Mouse (Mus musculus) intestine, embryonic 14.5 days (tissue): ENCODE measurements around the gene Atn1. TPM values are rescaled to one million over a fixed set of nuclear protein-coding genes. Genes with fewer than 3 reads are reported as not detected.

Experiments used
- ATAC-seq: fragments of 200-750 bp; cut with Nextera tagmentation; replicated peaks from 2 replicates; pipeline ENCODE4 v1.8.0; 2017; ENCODE audit warnings: low read depth, moderate number of reproducible peaks, moderate TSS enrichment, moderate library complexity; ENCODE audit not compliant: low FRiP score, low TSS enrichment
- DNase-seq: peaks from one replicate; pipeline ENCODE4 v3.0.0-alpha.2; 2018; ENCODE audit warnings: low spot score
- H3K27ac ChIP-seq: fragments of 300-500 bp; sonication (generic); 2 replicates; pipeline ENCODE4 v1.5.1; 2014; ENCODE audit warnings: low read depth, mild to moderate bottlenecking, control low read depth
- H3K27me3 ChIP-seq: fragments of 300-500 bp; sonication (generic); replicated peaks from 2 replicates; pipeline ENCODE4 v1.6.1; 2014; ENCODE audit warnings: low read length, control low read depth; ENCODE audit not compliant: control insufficient read depth, insufficient read depth
- H3K36me3 ChIP-seq: fragments of 300-500 bp; sonication (generic); 2 replicates; pipeline ENCODE4 v1.6.1; 2014; ENCODE audit warnings: low read length, control low read depth; ENCODE audit not compliant: control insufficient read depth, insufficient read depth
- H3K4me1 ChIP-seq: fragments of 300-500 bp; sonication (generic); replicated peaks from 2 replicates; pipeline ENCODE4 v1.6.1; 2014; ENCODE audit warnings: low read length, control low read depth, mixed read lengths; ENCODE audit not compliant: control insufficient read depth, insufficient read depth
- H3K4me2 ChIP-seq: fragments of 300-500 bp; sonication (generic); 2 replicates; pipeline ENCODE4 v1.6.1; 2014; ENCODE audit warnings: low read length
- H3K4me3 ChIP-seq: fragments of 300-500 bp; sonication (generic); 2 replicates; pipeline ENCODE4 v1.5.1; 2014; ENCODE audit warnings: low read depth, low read length, control low read depth, mixed read lengths
- H3K9ac ChIP-seq: fragments of 300-500 bp; sonication (generic); 2 replicates; pipeline ENCODE4 v1.6.1; 2014; ENCODE audit warnings: mild to moderate bottlenecking, low read length
- H3K9me3 ChIP-seq: fragments of 300-500 bp; sonication (generic); 2 replicates; pipeline ENCODE4 v1.6.1; 2016; ENCODE audit warnings: low read length, control low read depth; ENCODE audit not compliant: control insufficient read depth
- WGBS: fragments of 180-500 bp; shearing (Covaris S2); extraction: QIAGEN DNeasy Blood & Tissue Kit; methylation state at CpG from one replicate; pipeline ENCODE4 v1.1.7; 2014; 5-methylcytosine and 5-hydroxymethylcytosine counted together
- polyA plus RNA-seq: library from polyadenylated mRNA; unstranded; fragments of >200 nt; fragmentation: Nextera tagmentation; extraction: Ambion mirVana; gene quantifications from 2 replicates; pipeline ENCODE4 v1.2.1, GENCODE M21; 2014

Gene Atn1
- polyA plus RNA-seq, 1 experiment from 2014 or later: 12.1 TPM

GRCm38 (mm10) chr6:124759259-124759658 is 2.9 kb upstream of the Atn1 start:
- H3K4me3 ChIP-seq: no peak overlapping the region
- WGBS: under 1% methylated on average over 5 of the region's 5 CpGs

GRCm38 (mm10) chr6:124758849-124759232 is 2.5 kb upstream of the Atn1 start:
- H3K4me1 ChIP-seq: peaks cover 34% of the 10 kb centered on the region
- peak overlapping the region; percentile 95 for H3K27ac ChIP-seq
- no peaks in the 10 kb centered on the region for H3K36me3 ChIP-seq
- peak overlapping the region; percentile 70 for H3K4me2 ChIP-seq
- H3K9ac ChIP-seq: peak overlapping the region; percentile 0
- no peak overlapping the region for H3K4me3 ChIP-seq
- H3K9me3 ChIP-seq: no peaks in the 10 kb centered on the region
- WGBS: 50% methylated on average over 2 of the region's 2 CpGs
- ATAC-seq (no peak), DNase-seq (no peak)
- H3K27me3 ChIP-seq: no peaks in the 10 kb centered on the region

More at GRCm38 (mm10) chr6:124759259-124759658, 2.9 kb upstream of the Atn1 start:
- DNase-seq (peak; percentile 94), ATAC-seq (peak; percentile 23)
- H3K4me2 ChIP-seq: peak overlapping the region; percentile 70
- H3K27ac ChIP-seq: peak overlapping the region; percentile 95
- H3K9ac ChIP-seq: peak overlapping the region; percentile 0; the same call in 1 of the 2 replicates
- H3K4me1 ChIP-seq: peaks cover 30% of the 10 kb centered on the region
- H3K9me3 ChIP-seq: no peaks in the 10 kb centered on the region
- no peaks in the 10 kb centered on the region for H3K27me3 ChIP-seq
- H3K36me3 ChIP-seq: no peaks in the 10 kb centered on the region

- Histone ChIP-seq H3K9ac (peak overlapping the region; percentile 92), H3K9me3 (no peaks in the 10 kb centered on the region), H3K4me1 (peaks cover 36% of the 10 kb centered on the region), H3K36me3 (peaks cover 2% of the 10 kb centered on the region; the same call in 1 of the 2 replicates), H3K4me3 (peak overlapping the region; percentile 80), H3K27me3 (no peaks in the 10 kb centered on the region), H3K4me2 (peak overlapping the region; percentile 70), H3K27ac (peak overlapping the region; percentile 95)
- 38% methylated on average over 5 of the region's 5 CpGs for WGBS
- peak; percentile 73 for DNase-seq
- no peak for ATAC-seq
Measured at GRCm38 (mm10) chr6:124757909-124758848, 1.9 kb upstream of the Atn1 start.

GRCm38 (mm10) chr6:124757351-124757880 is 1.1 kb upstream of the Atn1 start:
- WGBS: 10% methylated on average over 5 of the region's 5 CpGs
- Histone ChIP-seq H3K4me1 (peaks cover 36% of the 10 kb centered on the region), H3K27me3 (no peaks in the 10 kb centered on the region), H3K9ac (peak overlapping the region; percentile 92), H3K4me3 (peak overlapping the region; percentile 80), H3K27ac (peak overlapping the region; percentile 95), H3K4me2 (peak overlapping the region; percentile 70), H3K9me3 (no peaks in the 10 kb centered on the region), H3K36me3 (peaks cover 7% of the 10 kb centered on the region)
- ATAC-seq (no peak), DNase-seq (no peak)

- H3K9ac ChIP-seq: peak overlapping the region; percentile 92
- peaks cover 36% of the 10 kb centered on the region for H3K4me1 ChIP-seq
- WGBS: under 1% methylated on average over 48 of the region's 54 CpGs
- H3K9me3 ChIP-seq: no peaks in the 10 kb centered on the region
- H3K4me3 ChIP-seq: peak overlapping the region; percentile 80
- peak overlapping the region; percentile 95 for H3K27ac ChIP-seq
- peak; percentile 75 for ATAC-seq
- peak overlapping the region; percentile 70 for H3K4me2 ChIP-seq
- H3K27me3 ChIP-seq: no peaks in the 10 kb centered on the region
- H3K36me3 ChIP-seq: peaks cover 7% of the 10 kb centered on the region
- peak; percentile 90 for DNase-seq
Measured at GRCm38 (mm10) chr6:124756652-124757350, 477 bp upstream of the Atn1 start.

GRCm38 (mm10) chr6:124755306-124755705 is 1.0 kb downstream of the Atn1 start:
- no peaks in the 10 kb centered on the region for H3K27me3 ChIP-seq
- H3K36me3 ChIP-seq: peaks cover 7% of the 10 kb centered on the region
- peak overlapping the region; percentile 70 for H3K4me2 ChIP-seq
- H3K4me1 ChIP-seq: peaks cover 36% of the 10 kb centered on the region
- H3K4me3 ChIP-seq: peak overlapping the region; percentile 80
- DNase-seq (no peak), ATAC-seq (no peak)
- peak overlapping the region; percentile 95; the same call in 1 of the 2 replicates for H3K27ac ChIP-seq
- WGBS: 7% methylated on average over 3 of the region's 3 CpGs
- peak overlapping the region; percentile 92 for H3K9ac ChIP-seq
- H3K9me3 ChIP-seq: no peaks in the 10 kb centered on the region

- Histone ChIP-seq H3K36me3 (peaks cover 16% of the 10 kb centered on the region), H3K9me3 (no peaks in the 10 kb centered on the region), H3K27ac (no peak overlapping the region), H3K4me3 (no peak overlapping the region), H3K4me2 (no peak overlapping the region), H3K9ac (no peak overlapping the region), H3K4me1 (peaks cover 33% of the 10 kb centered on the region), H3K27me3 (no peaks in the 10 kb centered on the region)
- DNase-seq (no peak), ATAC-seq (no peak)
- 79% methylated on average over 2 of the region's 2 CpGs for WGBS
Measured at GRCm38 (mm10) chr6:124753861-124754260, 2.5 kb downstream of the Atn1 start.

GRCm38 (mm10) chr6:124750405-124750804 is 5.9 kb downstream of the Atn1 start:
- no peak overlapping the region for H3K9ac ChIP-seq
- no peaks in the 10 kb centered on the region for H3K27me3 ChIP-seq
- WGBS: 86% methylated on average over 8 of the region's 8 CpGs
- H3K27ac ChIP-seq: no peak overlapping the region
- peaks cover 36% of the 10 kb centered on the region for H3K36me3 ChIP-seq
- H3K4me3 ChIP-seq: no peak overlapping the region
- H3K4me2 ChIP-seq: no peak overlapping the region
- no peak for DNase-seq
- no peak for ATAC-seq
- H3K9me3 ChIP-seq: no peaks in the 10 kb centered on the region
- peaks cover 28% of the 10 kb centered on the region for H3K4me1 ChIP-seq
